Mouse (Mus musculus) G1E-ER4 (cell line): ENCODE data around the gene Tmem136. TPM values are rescaled to one million over a fixed set of nuclear protein-coding genes. Genes with fewer than 3 reads are reported as not detected.

ENCODE experiments used
- GATA1 ChIP-seq: IDR thresholded peaks from one replicate; pipeline ENCODE4 v1.8.0; 2012; ENCODE audit warnings: low read length, inconsistent platforms
- polyA plus RNA-seq: library from polyadenylated mRNA; stranded (reverse); fragments of >175 nt; gene quantifications from 2 replicates; pipeline ENCODE4 v1.2.3, GENCODE M21; 2012

Tmem136 gene
- polyA plus RNA-seq, 1 experiment: 0.72 TPM

DNA sequence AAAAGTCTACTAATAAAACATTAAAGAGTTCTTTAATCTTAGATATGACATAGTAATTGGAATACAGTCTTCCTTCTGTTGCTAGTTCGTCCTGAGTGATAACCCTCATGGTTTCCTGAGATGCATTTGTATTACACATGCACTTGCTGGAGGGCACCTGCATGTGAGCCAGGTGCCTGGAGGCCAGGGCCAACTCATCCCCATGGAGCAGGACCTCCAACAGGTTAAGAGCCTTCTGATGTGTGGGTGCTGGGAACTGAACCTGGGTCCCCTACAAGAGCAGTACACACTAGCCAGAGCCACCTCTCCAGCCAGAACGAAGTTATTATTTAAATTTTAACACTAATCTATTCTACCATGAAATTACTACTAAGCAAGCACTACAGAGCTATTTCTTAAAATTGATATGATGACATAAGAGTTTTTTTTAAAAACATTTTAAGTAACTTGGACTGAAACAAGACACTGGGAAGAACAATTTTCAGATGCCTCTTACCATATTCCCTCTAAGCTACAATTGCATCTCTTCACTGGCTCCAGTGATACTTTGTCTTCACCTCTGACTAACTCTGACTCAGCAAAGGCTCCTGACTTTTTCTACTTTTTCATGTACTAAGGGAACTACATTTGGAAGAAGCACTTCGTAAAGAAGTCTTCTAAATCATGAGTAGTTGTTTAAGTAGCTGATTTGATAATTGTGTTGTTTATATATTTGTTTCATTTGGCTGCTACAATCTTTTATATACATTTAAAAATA lies 18.4 kb downstream of the Tmem136 start:
- no peak for TF ChIP-seq GATA1

DNA sequence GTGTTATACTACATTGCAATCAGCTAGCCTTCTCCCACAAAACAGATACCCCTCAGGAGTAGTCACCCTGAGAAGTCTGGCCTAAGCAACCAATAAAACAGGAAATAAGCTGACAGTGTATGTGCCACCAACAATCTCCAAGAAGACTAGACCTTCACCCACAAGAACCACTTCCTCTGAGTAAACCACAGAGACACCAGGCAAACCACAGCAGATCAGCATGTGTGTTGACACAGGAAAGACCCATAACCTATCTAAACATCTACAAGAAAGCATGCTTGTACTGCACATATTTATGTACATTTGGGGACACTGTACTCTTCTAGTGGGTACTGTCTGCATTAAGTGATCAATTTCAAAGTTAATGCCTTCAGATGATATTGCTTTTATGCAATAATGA lies 20.0 kb downstream of the Tmem136 start:
- peak; percentile 79 for TF ChIP-seq GATA1

DNA sequence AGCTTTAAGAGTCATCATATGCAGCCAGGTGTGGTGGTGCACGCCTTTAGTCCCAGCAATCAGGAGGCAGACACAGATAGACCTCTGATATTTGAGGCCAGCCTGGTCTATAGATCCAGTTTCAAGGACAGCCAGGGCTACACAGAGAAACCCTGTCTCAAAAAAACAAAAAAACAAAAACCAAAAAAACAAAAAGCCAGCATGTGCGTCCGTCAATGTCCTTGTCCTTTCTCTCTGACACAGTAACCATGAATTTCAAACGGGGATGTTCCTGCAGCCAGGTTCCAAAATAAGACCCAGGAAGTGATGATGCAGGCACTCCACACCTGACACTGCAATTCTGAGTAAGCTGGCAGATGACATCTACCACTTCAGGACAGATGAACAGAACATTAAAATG lies 21.5 kb downstream of the Tmem136 start:
- TF ChIP-seq GATA1: no peak

DNA sequence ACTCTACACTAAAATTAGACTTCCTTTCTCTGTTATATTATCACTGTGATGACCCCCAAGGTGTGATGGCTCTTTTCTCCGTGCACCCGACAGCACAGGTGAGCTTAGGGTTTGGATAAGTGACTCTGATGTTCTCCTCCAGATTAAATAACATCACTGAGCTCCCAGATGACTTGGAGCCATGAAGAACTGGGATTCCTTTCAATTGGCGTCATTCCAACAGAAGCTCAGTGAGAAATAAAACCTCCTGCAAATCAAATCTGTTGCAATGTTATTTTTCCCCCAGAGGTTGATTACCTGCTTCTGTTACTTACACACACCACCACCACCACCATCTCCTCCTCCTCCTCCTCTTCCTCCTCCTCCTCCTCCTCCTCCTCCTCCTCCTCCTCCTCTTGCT lies 22.6 kb downstream of the Tmem136 start:
- TF ChIP-seq GATA1: no peak

DNA sequence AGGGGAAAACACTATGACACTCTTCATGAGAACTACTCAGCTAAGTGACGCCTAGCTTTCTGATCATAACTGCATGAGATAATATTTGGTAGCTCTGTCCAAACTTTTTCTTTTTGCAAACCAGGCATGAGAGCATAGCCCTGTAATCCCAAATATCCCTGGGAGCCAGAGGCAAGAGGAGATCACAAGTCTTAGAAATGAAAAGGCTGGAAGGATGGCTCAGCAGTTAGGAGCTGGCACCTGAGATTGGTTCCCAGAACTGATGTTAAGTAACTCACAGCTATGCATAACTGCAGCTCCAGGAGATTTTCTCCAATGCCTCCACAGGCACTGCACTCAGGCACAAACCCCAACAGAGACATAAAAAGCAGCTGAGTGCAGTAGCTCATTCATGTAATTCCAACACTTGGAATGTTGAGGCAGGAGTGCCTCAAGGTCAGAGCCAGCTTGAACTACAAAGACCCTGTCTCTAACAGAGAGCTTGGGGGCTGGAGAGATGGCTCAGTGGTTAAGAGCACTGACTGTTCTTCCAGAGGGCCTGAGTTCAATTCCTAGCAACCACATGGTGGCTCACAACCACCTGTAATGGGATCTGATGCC lies 30.6 kb downstream of the Tmem136 start:
- no peak for TF ChIP-seq GATA1

DNA sequence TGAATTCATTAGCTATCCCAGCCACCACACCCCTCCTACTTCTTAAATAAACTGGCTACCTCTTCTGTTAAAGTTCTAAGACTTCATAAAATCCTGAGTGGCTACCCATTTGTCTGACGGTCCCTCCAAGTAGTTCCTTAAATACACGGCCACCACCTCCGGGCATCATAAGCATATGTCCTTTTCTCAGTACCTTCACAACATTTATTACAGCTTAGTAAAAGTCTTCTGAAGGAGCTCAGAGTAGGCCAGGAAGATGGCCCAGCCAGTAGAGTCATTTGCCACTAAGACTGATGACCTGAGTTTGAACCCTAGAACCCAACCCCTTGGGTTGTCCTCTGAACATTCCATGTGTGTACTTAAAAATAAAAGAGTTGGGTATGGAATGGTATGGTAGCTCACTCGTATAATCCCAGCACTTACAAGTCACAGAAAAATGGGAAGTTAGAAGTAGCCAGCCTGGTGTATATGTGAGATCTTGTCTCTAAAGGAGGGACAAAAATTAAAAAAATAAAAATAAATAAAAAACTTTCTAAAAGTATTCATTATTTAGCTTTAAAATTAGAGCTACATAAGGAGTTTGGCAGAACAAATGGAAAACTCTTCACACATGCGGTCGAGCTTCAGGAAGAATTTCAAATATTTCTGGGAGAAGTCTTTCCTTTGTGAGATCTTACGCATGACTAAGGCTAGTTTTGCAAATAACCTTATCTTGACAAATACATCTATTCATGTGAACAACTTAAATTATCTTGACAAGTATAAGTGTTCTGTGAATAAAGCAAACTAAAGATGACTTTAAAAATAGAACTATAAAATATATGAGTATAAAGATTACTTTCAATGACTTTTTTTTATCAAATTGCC lies 31.6 kb downstream of the Tmem136 start:
- no peak for TF ChIP-seq GATA1

DNA sequence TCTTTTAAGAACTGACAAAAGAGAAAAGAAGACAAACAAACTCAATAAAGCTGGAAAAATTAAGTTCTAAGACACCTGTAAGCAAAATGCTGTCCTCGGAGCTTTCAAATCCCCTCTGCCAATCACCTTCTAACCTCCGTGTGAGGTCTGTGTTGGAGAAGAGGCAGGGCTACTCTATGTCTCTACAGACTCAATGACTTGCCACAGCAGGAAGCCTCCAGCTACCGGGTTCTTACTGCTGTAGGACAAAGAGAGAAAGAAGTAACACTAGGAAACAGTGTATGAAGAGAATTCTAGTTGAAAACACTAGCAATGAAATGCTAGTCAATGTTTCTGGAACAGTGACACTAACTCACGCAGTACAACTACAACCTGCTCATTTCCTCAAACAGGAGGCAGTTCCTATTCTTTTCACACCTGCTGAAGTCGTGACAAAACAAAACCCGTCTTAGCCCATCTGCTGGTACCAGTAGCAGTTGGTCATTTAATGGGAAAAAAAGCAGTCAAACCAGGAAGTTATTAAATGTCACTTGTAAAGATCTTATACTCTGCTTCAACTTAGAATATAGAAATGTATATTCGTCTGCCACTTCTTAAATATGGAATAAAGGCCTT lies 32.8 kb downstream of the Tmem136 start:
- no peak for TF ChIP-seq GATA1

DNA sequence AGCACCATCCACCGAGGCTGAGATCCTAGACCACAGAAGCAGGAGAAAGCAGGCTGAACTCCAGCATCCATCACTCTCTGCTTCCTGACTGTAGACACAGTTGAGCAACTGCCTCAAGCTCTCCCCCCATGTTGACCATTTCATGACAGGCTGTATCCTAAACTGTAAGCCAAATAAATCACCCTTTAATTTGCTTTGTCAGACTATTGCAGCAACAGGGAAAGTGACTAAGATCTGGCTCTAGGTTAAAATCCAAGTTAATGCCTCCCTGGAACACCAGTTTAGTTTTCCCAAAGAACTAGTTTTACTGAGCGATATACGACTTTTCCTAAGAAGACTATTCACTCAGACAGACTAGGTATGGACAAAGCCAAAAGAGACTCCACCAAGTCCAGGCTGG lies 37.7 kb downstream of the Tmem136 start:
- no peak for TF ChIP-seq GATA1

DNA sequence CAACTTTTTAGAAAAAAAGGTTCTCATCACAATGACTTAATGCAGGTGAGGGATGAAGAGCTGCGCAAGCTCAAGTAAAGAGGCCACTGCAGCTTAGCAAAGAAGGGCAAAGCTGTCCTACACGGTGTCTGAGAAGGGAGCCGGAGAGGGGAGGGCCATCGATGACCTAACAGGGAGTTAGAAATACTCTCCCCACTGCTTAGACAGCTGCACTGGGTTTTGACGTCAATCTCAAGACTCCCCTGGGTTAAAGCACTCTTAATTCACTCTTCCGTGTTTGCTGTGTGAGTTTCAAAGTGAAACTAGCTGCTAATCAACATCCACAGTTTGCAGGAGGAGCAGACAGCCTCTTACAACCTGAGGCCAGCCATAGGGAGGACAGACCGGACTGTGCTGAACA lies 40.2 kb downstream of the Tmem136 start:
- TF ChIP-seq GATA1: no peak

DNA sequence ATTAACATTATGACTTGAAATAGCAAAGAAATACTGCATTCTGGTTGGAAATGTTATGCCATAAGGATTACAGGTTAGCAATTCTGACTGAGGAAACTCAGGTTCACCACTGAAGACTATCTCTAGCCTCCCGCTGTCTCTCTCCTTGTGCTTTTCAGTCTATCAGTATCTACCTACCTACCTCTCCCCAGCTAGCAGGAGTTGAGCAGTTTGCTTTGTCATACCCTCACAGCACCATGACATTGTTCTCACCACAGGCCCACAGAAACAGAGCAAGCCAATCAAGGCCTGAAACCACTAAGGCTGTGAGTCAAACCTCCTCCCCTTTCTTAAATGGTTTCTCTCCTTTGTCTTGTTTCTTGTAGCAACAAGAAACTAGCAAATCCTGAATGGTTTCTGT lies 41.8 kb downstream of the Tmem136 start:
- no peak for TF ChIP-seq GATA1

DNA sequence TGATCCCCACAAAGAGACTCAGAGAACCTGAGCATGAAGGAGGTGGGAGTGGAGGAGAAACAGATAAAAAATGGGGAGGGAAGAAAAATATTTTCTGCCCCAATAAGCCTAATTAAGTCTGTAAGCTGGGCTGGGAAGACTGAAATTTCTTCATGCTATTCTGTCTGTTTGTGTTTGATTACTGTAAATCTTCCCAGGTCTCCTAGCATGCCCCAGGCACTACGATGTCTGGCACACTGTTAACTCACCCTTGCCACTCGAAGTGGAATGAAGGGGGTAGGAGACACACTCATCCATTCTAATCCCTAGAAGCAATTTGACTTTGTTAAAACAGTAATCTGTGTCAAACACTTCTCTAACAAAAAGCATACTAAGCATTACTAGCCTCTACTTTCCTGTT lies 44.6 kb downstream of the Tmem136 start:
- TF ChIP-seq GATA1: no peak

DNA sequence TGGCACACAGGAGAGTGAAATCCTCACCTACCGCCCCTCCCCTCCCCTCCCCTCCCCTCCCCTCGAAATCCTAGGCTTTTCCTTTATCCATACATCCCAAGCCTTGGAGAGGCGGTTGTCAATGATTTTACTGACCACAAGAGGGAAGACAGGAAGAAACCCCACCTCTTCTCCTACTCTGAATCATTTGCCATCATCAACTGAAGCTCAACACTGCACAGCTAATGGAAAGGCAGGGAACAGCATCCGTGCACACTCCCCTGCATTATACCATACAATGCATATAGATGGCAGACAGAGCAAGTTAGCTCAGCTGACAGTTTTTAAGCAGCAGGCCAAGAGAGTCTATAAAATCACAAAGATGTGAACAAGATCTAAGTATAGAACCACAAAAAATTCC lies 45.2 kb downstream of the Tmem136 start:
- TF ChIP-seq GATA1: no peak

DNA sequence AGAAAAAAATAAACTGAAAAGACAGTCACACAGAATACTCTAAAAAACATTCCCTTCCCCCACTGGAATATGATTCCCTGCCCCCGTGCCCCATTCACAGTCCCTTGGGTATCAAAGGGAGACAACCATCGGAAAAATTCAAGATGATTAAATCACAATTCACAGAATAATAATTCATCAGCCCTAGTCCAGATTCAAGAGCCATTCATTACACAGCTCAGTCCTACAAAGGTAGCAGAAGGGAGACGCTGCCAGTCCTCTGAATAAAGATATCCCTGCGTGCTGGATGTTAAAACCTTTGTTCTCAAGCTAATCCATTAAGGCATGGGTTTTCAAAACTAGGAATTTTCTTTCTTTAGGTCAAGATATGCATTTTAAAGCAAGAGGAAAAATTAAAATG lies 45.8 kb downstream of the Tmem136 start:
- no peak for TF ChIP-seq GATA1

DNA sequence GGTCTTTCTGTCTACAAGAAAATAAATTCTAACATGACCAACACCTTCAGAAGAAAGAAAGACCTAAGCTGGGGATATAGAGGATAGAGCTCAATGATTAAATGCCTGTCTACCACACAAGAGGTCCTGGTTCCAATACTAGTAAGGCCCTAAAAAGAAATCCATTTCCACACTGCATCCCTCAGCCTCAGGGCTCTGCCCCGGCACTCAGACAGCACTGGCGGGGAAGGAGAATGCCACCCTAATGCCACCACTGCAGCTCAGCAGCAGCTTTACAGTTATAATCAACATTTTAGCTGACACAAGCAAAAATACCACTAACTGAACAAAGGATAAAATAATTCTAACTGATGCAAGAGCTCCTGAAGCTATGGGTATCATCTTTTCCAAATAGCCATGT lies 46.2 kb downstream of the Tmem136 start:
- TF ChIP-seq GATA1: no peak

DNA sequence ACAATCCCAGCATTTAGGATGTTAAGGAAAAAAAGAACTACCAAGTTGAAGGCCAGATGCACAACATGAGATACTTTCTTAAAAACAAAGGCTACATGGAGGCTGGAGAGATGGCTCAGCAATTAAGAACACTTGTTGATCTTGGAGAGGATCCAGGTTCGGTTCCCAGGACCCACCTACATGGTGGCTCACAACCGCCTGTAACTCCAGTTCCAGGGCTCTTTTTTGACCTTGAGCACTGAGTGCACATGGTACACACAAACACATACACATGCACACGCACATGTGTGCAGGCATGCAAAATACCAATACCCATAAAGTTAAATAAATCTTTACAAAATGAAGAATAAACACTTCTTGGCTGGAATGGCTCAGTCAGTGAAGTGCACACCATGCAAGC lies 48.5 kb downstream of the Tmem136 start:
- no peak for TF ChIP-seq GATA1

DNA sequence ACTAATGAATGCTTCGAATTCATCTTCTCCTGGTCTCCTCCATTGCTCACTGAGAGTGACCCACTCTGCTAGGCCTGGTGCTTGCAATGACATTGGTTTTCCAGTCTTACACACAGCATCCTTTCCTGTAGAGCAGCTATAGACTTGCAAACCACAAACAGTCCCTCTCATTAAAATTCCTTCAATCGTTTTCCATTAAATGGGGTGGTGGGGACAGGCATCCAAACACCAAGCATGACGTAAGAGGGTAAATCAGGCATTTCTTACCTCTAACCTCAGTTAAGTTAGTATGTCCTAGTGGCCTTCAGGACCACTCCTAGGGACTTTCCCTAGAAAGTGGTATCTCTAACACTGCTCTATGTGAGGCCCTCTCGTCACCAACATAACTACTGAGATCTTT lies 51.1 kb downstream of the Tmem136 start:
- no peak for TF ChIP-seq GATA1
